Mouse (Mus musculus): ENCODE measurements around the gene Maz. TPM values are rescaled to one million over a fixed set of nuclear protein-coding genes. Genes with fewer than 3 reads are reported as not detected.

The Maz gene
- polyA plus RNA-seq, 1 experiment from 2014 or later: 60.4 TPM

- peaks cover 72% of the 10 kb centered on the region for H3K36me3 ChIP-seq
- H3K27ac ChIP-seq (ENCODE audit: poor library complexity, severe bottlenecking): peak overlapping the region; percentile 99
- 0% methylated on average over 13 of the region's 48 CpGs for WGBS
- peak; percentile 38 for ATAC-seq (ENCODE audit: insufficient number of reproducible peaks, low FRiP score)
- peak overlapping the region; percentile 94 for H3K4me3 ChIP-seq
- peak overlapping the region; percentile 97 for H3K9ac ChIP-seq
- H3K27me3 ChIP-seq (replicated peaks): no peaks in the 10 kb centered on the region
- H3K9me3 ChIP-seq (replicated peaks): no peaks in the 10 kb centered on the region
- peaks cover 44% of the 10 kb centered on the region for H3K4me1 ChIP-seq (replicated peaks)
- peak overlapping the region; percentile 97 for H3K4me2 ChIP-seq
Measured at GRCm38 (mm10) chr7:127026616-127026983, 237 bp downstream of the Maz start.

GRCm38 (mm10) chr7:127026161-127026600 is 656 bp downstream of the Maz start:
- Histone ChIP-seq H3K4me1 (replicated peaks) (peaks cover 49% of the 10 kb centered on the region), H3K9ac (peak overlapping the region; percentile 97), H3K27ac (ENCODE audit: poor library complexity, severe bottlenecking) (peak overlapping the region; percentile 99), H3K4me2 (peak overlapping the region; percentile 97), H3K4me3 (peak overlapping the region; percentile 94), H3K27me3 (replicated peaks) (no peaks in the 10 kb centered on the region), H3K9me3 (replicated peaks) (no peaks in the 10 kb centered on the region), H3K36me3 (peaks cover 67% of the 10 kb centered on the region)
- under 1% methylated on average over 29 of the region's 48 CpGs for WGBS
- peak; percentile 37 for ATAC-seq (ENCODE audit: insufficient number of reproducible peaks, low FRiP score)

DNA sequence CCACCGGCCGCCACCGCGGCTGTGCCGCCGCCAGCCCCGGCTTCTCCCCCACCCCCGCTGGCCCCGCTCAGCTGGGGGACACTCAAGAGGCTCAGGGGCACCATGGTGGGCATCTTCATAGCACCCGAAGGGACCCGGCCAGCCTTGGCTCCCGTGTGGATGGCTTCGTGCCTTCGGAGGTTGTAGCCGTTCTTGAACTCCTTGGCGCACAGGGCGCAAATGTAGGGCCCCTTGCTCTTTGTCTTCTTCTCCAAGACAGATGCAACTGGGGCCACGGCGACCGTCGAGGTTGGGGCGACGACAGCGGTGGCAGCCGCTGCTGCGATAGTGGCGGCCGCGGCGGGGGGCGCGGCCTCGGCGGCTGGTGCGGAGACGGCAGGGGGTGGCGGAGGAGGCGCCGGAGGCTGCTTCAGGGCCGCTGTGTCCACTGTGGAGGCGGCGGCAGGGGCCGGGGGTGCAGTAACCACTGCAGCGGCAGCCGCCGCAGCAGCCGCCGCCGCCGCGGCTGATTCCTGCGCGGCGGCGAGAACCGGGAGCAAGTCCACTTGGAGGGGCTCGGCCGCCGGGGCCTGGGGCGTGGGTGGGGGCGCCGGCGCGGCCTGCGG is 1.2 kb downstream of the Maz start:
- Histone ChIP-seq H3K27me3 (replicated peaks) (no peaks in the 10 kb centered on the region), H3K4me2 (peak overlapping the region; percentile 97), H3K36me3 (peaks cover 62% of the 10 kb centered on the region), H3K27ac (ENCODE audit: poor library complexity, severe bottlenecking) (peak overlapping the region; percentile 99), H3K9ac (peak overlapping the region; percentile 97), H3K4me1 (replicated peaks) (peaks cover 52% of the 10 kb centered on the region), H3K4me3 (peak overlapping the region; percentile 94), H3K9me3 (replicated peaks) (no peaks in the 10 kb centered on the region)
- WGBS: under 1% methylated on average over 64 of the region's 65 CpGs
- no peak for ATAC-seq (ENCODE audit: insufficient number of reproducible peaks, low FRiP score)

DNA sequence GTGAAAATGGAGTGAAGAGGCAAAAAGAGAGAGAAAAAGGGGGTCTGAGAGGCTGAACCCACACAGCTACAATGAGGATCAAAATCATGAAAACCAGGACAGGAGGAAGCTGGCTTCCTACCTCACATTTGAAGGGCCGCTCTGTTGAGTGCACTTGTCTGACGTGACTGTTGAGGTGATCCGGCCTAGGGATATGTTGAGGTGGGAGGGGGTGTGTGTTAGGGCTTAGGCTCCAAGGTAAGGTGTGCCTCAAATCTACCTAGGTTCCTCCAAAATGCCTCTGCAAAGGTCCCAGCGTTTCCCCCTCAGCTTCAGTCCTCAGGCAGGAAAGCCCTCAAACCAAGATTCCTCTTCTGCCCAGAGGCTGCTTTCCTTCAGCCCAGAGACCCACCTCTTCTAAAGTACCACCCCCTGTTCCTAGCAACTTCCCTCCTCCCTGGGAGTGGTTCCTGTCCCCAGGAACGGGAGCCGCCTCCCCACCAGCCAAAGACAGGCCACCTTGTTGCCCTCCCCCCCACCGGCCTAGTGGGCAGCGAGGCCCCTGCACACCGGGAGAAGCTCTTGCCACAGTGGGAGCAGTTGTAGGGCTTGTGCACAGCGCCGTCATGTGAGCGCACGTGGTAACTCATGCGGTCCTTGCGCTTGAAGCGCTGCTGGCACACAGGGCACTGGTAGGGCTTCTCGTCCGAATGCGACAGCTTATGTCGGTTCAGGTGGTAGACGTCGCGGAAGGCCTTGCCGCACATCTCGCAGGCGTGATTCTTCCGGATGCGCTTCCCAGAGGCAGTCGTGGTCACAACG is 1.9 kb downstream of the Maz start:
- H3K27me3 ChIP-seq (replicated peaks): no peaks in the 10 kb centered on the region
- H3K27ac ChIP-seq (ENCODE audit: poor library complexity, severe bottlenecking): peak overlapping the region; percentile 99
- peaks cover 56% of the 10 kb centered on the region for H3K36me3 ChIP-seq
- no peaks in the 10 kb centered on the region for H3K9me3 ChIP-seq (replicated peaks)
- under 1% methylated on average over 30 of the region's 30 CpGs for WGBS
- H3K4me3 ChIP-seq: peak overlapping the region; percentile 94
- peak overlapping the region; percentile 97 for H3K4me2 ChIP-seq
- ATAC-seq (ENCODE audit: insufficient number of reproducible peaks, low FRiP score): peak; percentile 23
- peaks cover 59% of the 10 kb centered on the region for H3K4me1 ChIP-seq (replicated peaks)
- peak overlapping the region; percentile 97 for H3K9ac ChIP-seq

DNA sequence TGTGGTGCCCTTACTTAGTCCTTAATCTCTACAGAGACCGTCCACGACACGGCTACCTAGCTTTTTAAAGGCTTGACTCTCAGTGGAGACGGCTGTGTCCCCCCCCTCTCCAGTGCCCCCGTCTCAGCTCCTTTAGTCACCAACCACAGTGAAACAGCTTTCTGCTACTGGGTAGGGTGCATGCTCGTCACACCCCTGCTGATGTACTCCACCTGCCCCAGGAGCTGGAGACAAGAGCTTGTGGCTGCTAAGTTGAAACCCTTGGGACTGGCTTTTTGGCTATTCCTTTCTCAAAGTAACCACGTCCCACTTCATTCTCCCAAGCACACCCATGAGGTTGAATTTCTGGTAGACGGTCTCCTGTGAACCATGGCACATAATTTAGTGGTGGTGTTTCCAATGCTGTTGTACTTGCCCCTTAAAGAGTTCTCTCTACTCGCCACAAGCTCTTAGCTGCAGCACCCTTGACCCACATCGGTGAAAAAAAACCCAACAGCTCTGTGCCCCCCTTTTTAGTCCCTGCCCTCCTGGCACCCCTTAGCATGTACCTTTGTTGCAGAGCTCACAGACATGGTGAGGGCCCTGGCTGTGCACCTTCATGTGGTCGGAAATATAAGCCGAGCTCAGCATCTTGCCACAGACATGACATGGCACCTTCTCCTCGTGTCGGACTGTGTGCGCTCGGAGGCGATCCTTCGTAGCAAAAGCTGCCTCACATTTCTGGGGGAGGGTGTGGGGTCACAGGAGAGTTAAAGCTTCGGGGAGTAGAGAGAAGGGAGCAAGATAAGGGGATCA is 2.7 kb downstream of the Maz start:
- no peaks in the 10 kb centered on the region for H3K27me3 ChIP-seq (replicated peaks)
- 28% methylated on average over 19 of the region's 19 CpGs for whole genome bisulfite sequencing
- H3K9ac ChIP-seq: peak overlapping the region; percentile 97
- peaks cover 48% of the 10 kb centered on the region for H3K36me3 ChIP-seq
- no peak for ATAC-seq (ENCODE audit: insufficient number of reproducible peaks, low FRiP score)
- H3K4me2 ChIP-seq: peak overlapping the region; percentile 97
- peak overlapping the region; percentile 99 for H3K27ac ChIP-seq (ENCODE audit: poor library complexity, severe bottlenecking)
- H3K9me3 ChIP-seq (replicated peaks): no peaks in the 10 kb centered on the region
- H3K4me1 ChIP-seq (replicated peaks): peaks cover 59% of the 10 kb centered on the region
- H3K4me3 ChIP-seq: peak overlapping the region; percentile 94

GRCm38 (mm10) chr7:127023272-127023691 is 3.6 kb downstream of the Maz start:
- peaks cover 40% of the 10 kb centered on the region for H3K36me3 ChIP-seq
- no peak for ATAC-seq (ENCODE audit: insufficient number of reproducible peaks, low FRiP score)
- peaks cover 61% of the 10 kb centered on the region for H3K4me1 ChIP-seq (replicated peaks)
- H3K27ac ChIP-seq (ENCODE audit: poor library complexity, severe bottlenecking): peak overlapping the region; percentile 34; the same call in 1 of the 2 replicates
- 81% methylated on average over 13 of the region's 13 CpGs for WGBS
- H3K9ac ChIP-seq: peak overlapping the region; percentile 97
- H3K4me3 ChIP-seq: peak overlapping the region; percentile 94
- H3K4me2 ChIP-seq: peak overlapping the region; percentile 97
- no peaks in the 10 kb centered on the region for H3K9me3 ChIP-seq (replicated peaks)
- no peaks in the 10 kb centered on the region for H3K27me3 ChIP-seq (replicated peaks)

GRCm38 (mm10) chr7:127022528-127023271 is 4.1 kb downstream of the Maz start:
- Histone ChIP-seq H3K9ac (peak overlapping the region; percentile 97), H3K9me3 (replicated peaks) (no peaks in the 10 kb centered on the region), H3K27me3 (replicated peaks) (no peaks in the 10 kb centered on the region), H3K4me2 (peak overlapping the region; percentile 97), H3K4me1 (replicated peaks) (peaks cover 55% of the 10 kb centered on the region), H3K4me3 (no peak overlapping the region; the same call in 1 of the 2 replicates), H3K36me3 (peaks cover 35% of the 10 kb centered on the region), H3K27ac (ENCODE audit: poor library complexity, severe bottlenecking) (no peak overlapping the region)
- ATAC-seq (ENCODE audit: insufficient number of reproducible peaks, low FRiP score): no peak
- WGBS: 84% methylated on average over 7 of the region's 7 CpGs

DNA sequence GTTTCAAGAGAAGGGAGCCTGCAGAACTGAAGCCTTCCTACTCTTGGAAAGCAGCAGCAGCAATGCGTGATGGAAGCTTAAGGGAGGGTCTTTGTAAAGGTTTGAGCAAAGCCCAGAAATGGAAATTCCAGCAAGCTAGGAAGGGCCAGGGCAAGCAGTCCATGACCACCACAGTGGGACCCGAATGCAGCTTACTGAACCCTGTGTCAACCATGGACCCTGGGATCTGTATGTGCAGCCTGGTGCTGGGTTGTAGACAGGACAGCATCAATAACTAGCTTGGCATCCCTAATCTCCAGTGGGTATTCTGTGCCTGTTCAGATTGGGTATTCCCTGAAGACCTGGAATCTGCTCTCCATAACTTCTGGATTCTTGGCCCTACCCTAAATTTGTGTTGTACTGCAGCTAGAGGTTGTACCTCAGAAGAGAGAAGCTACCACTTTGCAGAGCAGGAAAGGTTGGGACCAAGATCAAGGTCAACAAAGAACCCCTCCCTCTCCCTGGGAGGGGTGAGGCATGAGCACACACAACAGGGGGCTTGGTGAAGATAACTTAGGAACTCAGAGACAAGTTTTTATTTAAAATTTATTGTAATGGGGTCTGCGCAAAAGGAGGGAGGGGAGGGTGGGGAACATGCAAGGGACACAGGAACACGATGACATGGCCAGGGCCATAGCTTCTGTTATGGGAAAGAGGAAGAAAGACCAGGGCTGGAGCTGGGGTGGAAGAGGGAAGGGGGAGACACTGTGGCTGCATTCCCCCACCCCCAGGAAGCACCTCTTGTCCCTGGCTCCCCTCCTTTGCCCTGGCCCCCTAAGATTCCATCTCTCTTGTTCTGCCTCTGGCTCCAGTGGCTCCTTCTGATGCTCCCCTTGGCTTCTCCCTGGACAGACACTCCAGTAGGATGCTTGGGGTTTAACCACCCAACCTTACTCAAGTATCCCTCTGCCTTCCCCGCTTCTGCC is 5.0 kb downstream of the Maz start:
- H3K36me3 ChIP-seq: peaks cover 34% of the 10 kb centered on the region
- no peaks in the 10 kb centered on the region for H3K9me3 ChIP-seq (replicated peaks)
- no peaks in the 10 kb centered on the region for H3K27me3 ChIP-seq (replicated peaks)
- peaks cover 54% of the 10 kb centered on the region for H3K4me1 ChIP-seq (replicated peaks)
- H3K9ac ChIP-seq: peak overlapping the region; percentile 97
- peak overlapping the region; percentile 42 for H3K4me3 ChIP-seq
- H3K27ac ChIP-seq (ENCODE audit: poor library complexity, severe bottlenecking): peak overlapping the region; percentile 19; the same call in 1 of the 2 replicates
- H3K4me2 ChIP-seq: peak overlapping the region; percentile 87
- 56% methylated on average over 5 of the region's 5 CpGs for WGBS
- no peak for ATAC-seq (ENCODE audit: insufficient number of reproducible peaks, low FRiP score)

- no peaks in the 10 kb centered on the region for H3K27me3 ChIP-seq (replicated peaks)
- 1% methylated on average over 32 of the region's 37 CpGs for WGBS
- no peaks in the 10 kb centered on the region for H3K9me3 ChIP-seq (replicated peaks)
- peaks cover 34% of the 10 kb centered on the region for H3K36me3 ChIP-seq
- H3K27ac ChIP-seq (ENCODE audit: poor library complexity, severe bottlenecking): peak within 1 kb of the TSS; percentile 19; the same call in 1 of the 2 replicates
- ATAC-seq (ENCODE audit: insufficient number of reproducible peaks, low FRiP score): no peak
- peak within 1 kb of the TSS; percentile 42 for H3K4me3 ChIP-seq
- peaks cover 54% of the 10 kb centered on the region for H3K4me1 ChIP-seq (replicated peaks)
- peak within 1 kb of the TSS; percentile 87 for H3K4me2 ChIP-seq
- H3K9ac ChIP-seq: peak within 1 kb of the TSS; percentile 70
Measured at GRCm38 (mm10) chr7:127020901-127021562, 5.8 kb downstream of the Maz start, which contains the start of the genes Gm42742 and Prrt2. Gene Gm42742, minus strand, starts transcription at chr7:127021097. Gene Prrt2, minus strand, starts transcription at chr7:127021211.

Data from heart, embryonic 12.5 days (tissue).